Mouse (Mus musculus) embryonic facial prominence, embryonic 15.5 days (tissue): ENCODE measurements around the gene Mrps14. TPM values are rescaled to one million over a fixed set of nuclear protein-coding genes. Genes with fewer than 3 reads are reported as not detected.
A peak's percentile ranks its signal among the peaks of the same experiment; 100 is the strongest.

Experiments
- ATAC-seq: fragments of 200-750 bp; cut with Nextera tagmentation; 2 replicates; pipeline ENCODE4 v1.8.0; 2017; ENCODE audit warnings: low read depth, moderate TSS enrichment; ENCODE audit not compliant: insufficient number of reproducible peaks, low FRiP score, low TSS enrichment
- H3K27ac ChIP-seq: fragments of 300-500 bp; sonication (generic); replicated peaks from 2 replicates; pipeline ENCODE4 v1.5.1; 2015; ENCODE audit warnings: mild to moderate bottlenecking, inconsistent platforms
- H3K27me3 ChIP-seq: fragments of 300-500 bp; sonication (generic); 2 replicates; pipeline ENCODE4 v1.6.1; 2015; ENCODE audit warnings: inconsistent platforms
- H3K36me3 ChIP-seq: fragments of 300-500 bp; sonication (generic); 2 replicates; pipeline ENCODE4 v1.6.1; 2015; ENCODE audit warnings: mild to moderate bottlenecking, inconsistent platforms
- H3K4me1 ChIP-seq: fragments of 300-500 bp; sonication (generic); 2 replicates; pipeline ENCODE4 v1.6.1; 2015; ENCODE audit warnings: inconsistent platforms
- H3K4me2 ChIP-seq: fragments of 300-500 bp; sonication (generic); replicated peaks from 2 replicates; pipeline ENCODE4 v1.6.1; 2015; ENCODE audit warnings: mild to moderate bottlenecking, inconsistent platforms
- H3K4me3 ChIP-seq: fragments of 300-500 bp; sonication (generic); replicated peaks from 2 replicates; pipeline ENCODE4 v1.5.1; 2015; ENCODE audit warnings: mild to moderate bottlenecking, inconsistent platforms
- H3K9ac ChIP-seq: fragments of 300-500 bp; sonication (generic); 2 replicates; pipeline ENCODE4 v1.6.1; 2015; ENCODE audit warnings: inconsistent platforms
- H3K9me3 ChIP-seq: fragments of 300-500 bp; sonication (generic); replicated peaks from 2 replicates; pipeline ENCODE4 v1.6.1; 2016; ENCODE audit warnings: inconsistent platforms
- WGBS: fragments of 180-500 bp; shearing (Covaris S2); methylation state at CpG from one replicate; pipeline ENCODE4 v1.1.7; 2015; 5-methylcytosine and 5-hydroxymethylcytosine counted together
- polyA plus RNA-seq: library from polyadenylated mRNA; unstranded; fragments of >200 nt; fragmentation: Nextera tagmentation; extraction: Ambion mirVana; gene quantifications from 2 replicates; pipeline ENCODE4 v1.2.1, GENCODE M21; 2015

The Mrps14 gene
- polyA plus RNA-seq, 1 experiment from 2014 or later, result 232 TPM

DNA sequence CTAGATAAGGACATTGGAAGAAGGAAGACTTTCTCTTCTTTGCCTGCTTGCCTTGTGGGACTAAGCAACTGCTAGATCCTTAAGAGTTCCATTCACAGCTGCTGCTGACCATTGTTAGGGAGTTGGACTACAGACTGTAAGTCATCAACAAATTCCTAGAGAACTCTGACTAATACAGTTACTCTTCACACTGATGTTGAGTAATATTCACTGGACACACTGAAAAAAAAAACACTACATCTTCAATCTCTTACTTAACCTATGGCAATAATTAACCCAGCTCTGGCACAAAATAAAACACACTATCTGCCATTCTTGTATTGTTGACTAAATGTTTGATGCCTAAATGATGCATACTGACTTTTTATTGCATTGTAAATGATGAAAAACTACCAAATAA lies 32.8 kb downstream of the Mrps14 start:
- H3K27me3 ChIP-seq, result no peaks in the 10 kb centered on the region
- ATAC-seq, result no peak
- no peaks in the 10 kb centered on the region for H3K9me3 ChIP-seq
- H3K9ac ChIP-seq, result no peak overlapping the region
- no peak overlapping the region for H3K4me2 ChIP-seq
- H3K4me3 ChIP-seq, result no peak overlapping the region
- no peaks in the 10 kb centered on the region for H3K4me1 ChIP-seq
- no peaks in the 10 kb centered on the region for H3K36me3 ChIP-seq
- H3K27ac ChIP-seq, result no peak overlapping the region

GRCm38 (mm10) chr1:160231013-160231412 lies 36.0 kb downstream of the Mrps14 start:
- Histone ChIP-seq H3K9ac (no peak overlapping the region), H3K9me3 (no peaks in the 10 kb centered on the region), H3K4me1 (0 out of 2 replicates have a peak, but pooled peaks cover 5% of the 10 kb centered on the region), H3K27ac (no peak overlapping the region), H3K4me3 (no peak overlapping the region), H3K4me2 (no peak overlapping the region), H3K27me3 (no peaks in the 10 kb centered on the region), H3K36me3 (no peaks in the 10 kb centered on the region)
- 30% methylated on average over 4 of the region's 4 CpGs for WGBS
- ATAC-seq, result no peak

- H3K9me3 ChIP-seq, result no peaks in the 10 kb centered on the region
- H3K27ac ChIP-seq, result no peak overlapping the region
- ATAC-seq, result no peak
- H3K27me3 ChIP-seq, result no peaks in the 10 kb centered on the region
- H3K4me2 ChIP-seq, result no peak overlapping the region
- H3K4me1 ChIP-seq, result 0 out of 2 replicates have a peak, but pooled peaks cover 5% of the 10 kb centered on the region
- H3K9ac ChIP-seq, result no peak overlapping the region
- 86% methylated on average over 3 of the region's 3 CpGs for WGBS
- H3K4me3 ChIP-seq, result no peak overlapping the region
- H3K36me3 ChIP-seq, result no peaks in the 10 kb centered on the region
These were observed 37.1 kb downstream of the Mrps14 start for GRCm38 (mm10) chr1:160232113-160232512.

- H3K27ac ChIP-seq, result 0 out of 2 replicates have a peak overlapping the region, but pooled peaks have one; percentile 11
- no peaks in the 10 kb centered on the region for H3K27me3 ChIP-seq
- no peak overlapping the region for H3K9ac ChIP-seq
- ATAC-seq, result no peak
- H3K4me1 ChIP-seq, result 0 out of 2 replicates have a peak, but pooled peaks cover 5% of the 10 kb centered on the region
- no peak overlapping the region for H3K4me2 ChIP-seq
- H3K4me3 ChIP-seq, result no peak overlapping the region
- H3K9me3 ChIP-seq, result no peaks in the 10 kb centered on the region
- no peaks in the 10 kb centered on the region for H3K36me3 ChIP-seq
These were observed 38.9 kb downstream of the Mrps14 start for GRCm38 (mm10) chr1:160233921-160234320.

- H3K27ac ChIP-seq, result no peak overlapping the region
- H3K27me3 ChIP-seq, result no peaks in the 10 kb centered on the region
- H3K4me3 ChIP-seq, result no peak overlapping the region
- 0 out of 2 replicates have a peak, but pooled peaks cover 5% of the 10 kb centered on the region for H3K4me1 ChIP-seq
- H3K4me2 ChIP-seq, result no peak overlapping the region
- no peak for ATAC-seq
- 84% methylated on average over 2 of the region's 2 CpGs for WGBS
- no peaks in the 10 kb centered on the region for H3K9me3 ChIP-seq
- H3K9ac ChIP-seq, result no peak overlapping the region
- no peaks in the 10 kb centered on the region for H3K36me3 ChIP-seq
These were observed 43.0 kb downstream of the Mrps14 start for GRCm38 (mm10) chr1:160237981-160238380.

GRCm38 (mm10) chr1:160238852-160239443 lies 43.9 kb downstream of the Mrps14 start:
- Histone ChIP-seq H3K9ac (no peak overlapping the region), H3K27ac (no peak overlapping the region), H3K27me3 (no peaks in the 10 kb centered on the region), H3K4me1 (0 out of 2 replicates have a peak, but pooled peaks cover 2% of the 10 kb centered on the region), H3K9me3 (no peaks in the 10 kb centered on the region), H3K36me3 (no peaks in the 10 kb centered on the region), H3K4me3 (no peak overlapping the region), H3K4me2 (no peak overlapping the region)
- 91% methylated on average over 1 of the region's 1 CpGs for WGBS
- no peak for ATAC-seq

DNA sequence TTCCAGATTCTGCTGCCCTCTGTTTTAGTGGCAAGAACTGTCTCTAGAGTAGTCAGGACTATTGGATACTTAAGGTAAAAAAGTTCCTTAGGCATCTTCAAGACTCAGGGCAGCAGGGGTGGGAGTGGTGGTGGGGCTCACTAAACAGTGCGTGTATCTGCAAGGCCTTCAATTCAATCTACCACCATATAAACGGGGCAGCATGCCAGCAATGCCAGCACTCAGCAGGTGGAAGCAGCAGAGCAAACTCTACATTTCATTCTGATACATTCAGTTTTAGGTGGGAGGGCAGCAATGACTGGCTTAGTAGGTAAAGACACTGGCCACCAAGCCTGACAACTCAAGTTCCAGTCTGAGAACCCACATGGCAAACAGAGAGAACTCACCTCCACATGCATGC lies 45.1 kb downstream of the Mrps14 start:
- H3K4me2 ChIP-seq, result no peak overlapping the region
- no peak overlapping the region for H3K4me3 ChIP-seq
- ATAC-seq, result no peak
- H3K9me3 ChIP-seq, result no peaks in the 10 kb centered on the region
- H3K36me3 ChIP-seq, result no peaks in the 10 kb centered on the region
- no peaks in the 10 kb centered on the region for H3K27me3 ChIP-seq
- H3K27ac ChIP-seq, result no peak overlapping the region
- WGBS, result 93% methylated on average over 2 of the region's 2 CpGs
- H3K9ac ChIP-seq, result no peak overlapping the region
- H3K4me1 ChIP-seq, result no peaks in the 10 kb centered on the region

GRCm38 (mm10) chr1:160244689-160245088 lies 49.7 kb downstream of the Mrps14 start:
- H3K27ac ChIP-seq, result no peak overlapping the region
- no peak overlapping the region for H3K9ac ChIP-seq
- no peaks in the 10 kb centered on the region for H3K4me1 ChIP-seq
- no peaks in the 10 kb centered on the region for H3K9me3 ChIP-seq
- no peaks in the 10 kb centered on the region for H3K36me3 ChIP-seq
- WGBS, result 92% methylated on average over 5 of the region's 5 CpGs
- no peaks in the 10 kb centered on the region for H3K27me3 ChIP-seq
- no peak overlapping the region for H3K4me2 ChIP-seq
- no peak for ATAC-seq
- H3K4me3 ChIP-seq, result no peak overlapping the region

GRCm38 (mm10) chr1:160245954-160246353 lies 50.9 kb downstream of the Mrps14 start:
- H3K9me3 ChIP-seq, result no peaks in the 10 kb centered on the region
- H3K27me3 ChIP-seq, result no peaks in the 10 kb centered on the region
- no peak overlapping the region for H3K4me3 ChIP-seq
- no peak overlapping the region for H3K27ac ChIP-seq
- 79% methylated on average over 2 of the region's 2 CpGs for WGBS
- H3K4me2 ChIP-seq, result no peak overlapping the region
- H3K36me3 ChIP-seq, result no peaks in the 10 kb centered on the region
- H3K4me1 ChIP-seq, result no peaks in the 10 kb centered on the region
- no peak overlapping the region for H3K9ac ChIP-seq
- ATAC-seq, result no peak

DNA sequence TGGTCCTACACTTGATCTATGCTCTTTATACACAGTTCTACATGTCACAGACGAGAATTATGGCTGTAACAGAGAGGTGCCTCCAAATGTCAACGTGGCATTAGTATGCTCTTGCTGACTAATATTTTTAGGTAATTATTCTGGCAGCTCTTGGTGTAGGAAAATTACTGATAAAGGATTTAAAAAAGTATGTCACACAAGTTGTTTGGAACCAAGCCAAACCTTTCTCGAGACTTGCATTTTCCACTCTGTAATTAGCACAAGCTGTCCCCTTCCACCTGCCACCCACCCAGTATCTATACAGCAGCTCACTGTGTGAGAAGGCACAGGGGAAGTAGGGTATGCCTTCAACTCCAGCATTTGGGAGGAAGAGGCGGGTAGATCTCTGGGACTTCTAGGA lies 51.8 kb downstream of the Mrps14 start:
- no peaks in the 10 kb centered on the region for H3K36me3 ChIP-seq
- H3K9me3 ChIP-seq, result no peaks in the 10 kb centered on the region
- no peak overlapping the region for H3K4me3 ChIP-seq
- no peak overlapping the region for H3K4me2 ChIP-seq
- H3K27ac ChIP-seq, result no peak overlapping the region
- whole genome bisulfite sequencing, result 58% methylated on average over 4 of the region's 4 CpGs
- H3K27me3 ChIP-seq, result no peaks in the 10 kb centered on the region
- H3K4me1 ChIP-seq, result no peaks in the 10 kb centered on the region
- no peak for ATAC-seq
- H3K9ac ChIP-seq, result no peak overlapping the region

GRCm38 (mm10) chr1:160247473-160247872 lies 52.5 kb downstream of the Mrps14 start:
- H3K27ac ChIP-seq, result no peak overlapping the region
- H3K4me2 ChIP-seq, result no peak overlapping the region
- no peaks in the 10 kb centered on the region for H3K27me3 ChIP-seq
- no peak for ATAC-seq
- no peaks in the 10 kb centered on the region for H3K36me3 ChIP-seq
- H3K9ac ChIP-seq, result no peak overlapping the region
- no peaks in the 10 kb centered on the region for H3K9me3 ChIP-seq
- no peak overlapping the region for H3K4me3 ChIP-seq
- H3K4me1 ChIP-seq, result no peaks in the 10 kb centered on the region
- 74% methylated on average over 9 of the region's 9 CpGs for WGBS

DNA sequence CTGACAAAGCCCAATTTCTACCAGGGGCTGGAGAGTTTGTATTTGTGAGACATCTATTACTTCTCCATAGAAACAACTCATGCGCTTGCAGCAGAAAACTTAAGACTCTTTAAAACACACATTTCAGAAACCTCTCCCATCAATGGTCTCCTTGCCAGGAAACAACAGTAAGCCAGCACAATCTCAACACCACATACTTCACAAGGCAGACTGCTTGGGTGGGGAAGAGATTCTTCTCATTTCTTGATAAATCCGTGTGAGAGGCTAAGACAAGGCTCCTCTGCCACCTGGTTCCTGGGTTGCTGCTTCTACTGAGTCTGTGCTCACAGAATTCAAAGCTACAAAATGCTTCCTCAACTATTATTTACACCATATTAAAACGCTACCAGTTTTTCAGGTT lies 54.8 kb downstream of the Mrps14 start:
- H3K9ac ChIP-seq, result no peak overlapping the region
- ATAC-seq, result no peak
- no peak overlapping the region for H3K4me2 ChIP-seq
- 0 out of 2 replicates have a peak overlapping the region, but pooled peaks have one; percentile 39 for H3K27ac ChIP-seq
- WGBS, result 72% methylated on average over 3 of the region's 3 CpGs
- no peaks in the 10 kb centered on the region for H3K4me1 ChIP-seq
- no peaks in the 10 kb centered on the region for H3K36me3 ChIP-seq
- H3K9me3 ChIP-seq, result no peaks in the 10 kb centered on the region
- no peaks in the 10 kb centered on the region for H3K27me3 ChIP-seq
- H3K4me3 ChIP-seq, result no peak overlapping the region
